Mouse (Mus musculus): ENCODE data around the gene Mfap4. TPM values are rescaled to one million over a fixed set of nuclear protein-coding genes. Genes with fewer than 3 reads are reported as not detected.

The Mfap4 gene
- polyA plus RNA-seq, 1 experiment = 12.0 TPM

DNA sequence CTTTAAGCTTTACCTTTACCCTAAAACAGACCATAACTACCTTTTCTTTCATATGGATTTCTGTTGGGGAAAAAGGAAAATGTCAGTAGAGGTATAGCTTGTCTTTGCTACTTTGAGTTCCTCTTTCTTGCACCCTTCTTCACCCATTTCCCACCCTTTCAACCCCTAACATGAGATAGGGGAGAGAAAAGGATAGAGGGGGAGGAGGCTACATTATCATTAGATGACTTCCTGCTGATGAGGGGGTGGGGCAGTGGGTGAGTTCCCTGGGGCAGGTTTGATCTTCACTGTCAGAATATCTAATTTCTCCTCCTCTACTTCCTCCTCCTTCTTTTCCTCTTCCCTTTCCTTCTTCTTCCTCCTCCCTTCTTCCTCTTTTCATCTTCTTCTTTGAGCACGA, 12.3 kb downstream of the Mfap4 start:
- Histone ChIP-seq H3K4me1 (ENCODE audit: control insufficient read depth, insufficient read depth, low read length) (peaks cover 5% of the 10 kb centered on the region; the same call in 1 of the 2 replicates), H3K36me3 (ENCODE audit: control insufficient read depth, insufficient read depth, low read length) (no peaks in the 10 kb centered on the region), H3K27ac (ENCODE audit: insufficient read depth, low read depth, low read length) (no peak overlapping the region), H3K27me3 (replicated peaks; ENCODE audit: control insufficient read depth, insufficient read depth, low read length) (no peaks in the 10 kb centered on the region), H3K4me3 (ENCODE audit: insufficient read depth, low read depth, low read length) (no peak overlapping the region)
- 79% methylated on average over 1 of the region's 1 CpGs for WGBS
- TF ChIP-seq POLR2A (IDR thresholded peaks at IDR 0.05; ENCODE audit: low read depth, low read length) (no peak), CTCF (conservative IDR thresholded peaks at IDR 0.05; ENCODE audit: insufficient read depth, insufficient read length, low read depth, low read length) (no peak)
- no peak for DNase-seq

DNA sequence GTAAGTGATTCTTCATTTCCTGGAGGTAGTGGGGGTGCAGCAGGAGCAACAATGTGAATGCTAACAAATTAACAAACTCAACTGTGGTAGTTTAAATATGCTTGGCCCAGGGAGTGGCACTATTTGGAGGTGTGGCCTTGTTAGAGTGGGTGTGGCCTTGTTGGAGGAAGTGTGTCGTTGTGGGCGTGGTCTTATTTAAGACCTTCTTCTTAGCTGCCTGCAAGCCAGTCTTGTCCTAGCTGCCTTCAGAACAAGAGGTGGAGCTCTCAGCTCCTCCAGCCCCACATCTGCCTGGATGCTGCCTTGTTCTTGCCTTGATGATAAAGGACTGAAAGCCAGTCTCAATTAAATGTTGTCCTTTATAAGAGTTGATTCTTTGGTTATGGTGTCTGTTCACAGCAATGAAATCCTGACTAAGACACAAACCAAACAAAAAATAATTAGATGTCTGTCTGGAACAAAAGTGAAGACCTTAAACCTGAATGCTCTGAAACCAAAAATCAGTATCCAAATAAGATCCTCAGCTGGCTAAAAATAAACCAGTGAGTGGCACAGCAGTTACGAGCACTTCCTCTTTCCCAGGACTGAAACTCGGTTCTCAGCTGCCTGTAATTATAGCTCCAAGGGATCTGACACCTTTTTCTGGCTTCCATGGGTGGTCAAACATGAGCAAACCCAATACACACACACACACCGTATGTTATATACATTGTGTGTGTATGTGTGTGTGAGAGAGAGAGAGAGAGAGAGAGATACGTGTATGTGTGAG, 13.7 kb downstream of the Mfap4 start:
- Histone ChIP-seq H3K4me3 (ENCODE audit: insufficient read depth, low read depth, low read length) (no peak overlapping the region), H3K36me3 (ENCODE audit: control insufficient read depth, insufficient read depth, low read length) (no peaks in the 10 kb centered on the region), H3K27ac (ENCODE audit: insufficient read depth, low read depth, low read length) (no peak overlapping the region), H3K4me1 (ENCODE audit: control insufficient read depth, insufficient read depth, low read length) (no peaks in the 10 kb centered on the region; the same call in 1 of the 2 replicates), H3K27me3 (replicated peaks; ENCODE audit: control insufficient read depth, insufficient read depth, low read length) (no peaks in the 10 kb centered on the region)
- 65% methylated on average over 6 of the region's 6 CpGs for WGBS
- no peak for DNase-seq
- TF ChIP-seq POLR2A (IDR thresholded peaks at IDR 0.05; ENCODE audit: low read depth, low read length) = no peak
- TF ChIP-seq CTCF (conservative IDR thresholded peaks at IDR 0.05; ENCODE audit: insufficient read depth, insufficient read length, low read depth, low read length) = no peak

- WGBS = 86% methylated on average over 8 of the region's 8 CpGs
- H3K4me1 ChIP-seq (ENCODE audit: control insufficient read depth, insufficient read depth, low read length) = no peaks in the 10 kb centered on the region
- DNase-seq = no peak
- H3K27ac ChIP-seq (ENCODE audit: insufficient read depth, low read depth, low read length) = no peak overlapping the region
- TF ChIP-seq POLR2A (IDR thresholded peaks at IDR 0.05; ENCODE audit: low read depth, low read length) = no peak
- no peak for TF ChIP-seq CTCF (conservative IDR thresholded peaks at IDR 0.05; ENCODE audit: insufficient read depth, insufficient read length, low read depth, low read length)
- H3K4me3 ChIP-seq (ENCODE audit: insufficient read depth, low read depth, low read length) = no peak overlapping the region
- no peaks in the 10 kb centered on the region for H3K27me3 ChIP-seq (replicated peaks; ENCODE audit: control insufficient read depth, insufficient read depth, low read length)
- no peaks in the 10 kb centered on the region for H3K36me3 ChIP-seq (ENCODE audit: control insufficient read depth, insufficient read depth, low read length)
These were observed 18.7 kb downstream of the Mfap4 start for GRCm38 (mm10) chr11:61503933-61504332.

- peak; percentile 99 for DNase-seq
- WGBS = under 1% methylated on average over 39 of the region's 39 CpGs
- Histone ChIP-seq H3K4me3 (ENCODE audit: insufficient read depth, low read depth, low read length) (peak within 1 kb of the TSS; percentile 68), H3K27me3 (replicated peaks; ENCODE audit: control insufficient read depth, insufficient read depth, low read length) (no peaks in the 10 kb centered on the region), H3K36me3 (ENCODE audit: control insufficient read depth, insufficient read depth, low read length) (no peaks in the 10 kb centered on the region), H3K27ac (ENCODE audit: insufficient read depth, low read depth, low read length) (peak within 1 kb of the TSS; percentile 90), H3K4me1 (ENCODE audit: control insufficient read depth, insufficient read depth, low read length) (no peaks in the 10 kb centered on the region)
- TF ChIP-seq POLR2A (IDR thresholded peaks at IDR 0.05; ENCODE audit: low read depth, low read length) (no peak), CTCF (conservative IDR thresholded peaks at IDR 0.05; ENCODE audit: insufficient read depth, insufficient read length, low read depth, low read length) (peak; percentile 98)
These were observed 19.6 kb downstream of the Mfap4 start, which contains the start of gene B9d1 for GRCm38 (mm10) chr11:61504713-61505257. Gene B9d1, plus strand, starts transcription at chr11:61505144.

DNA sequence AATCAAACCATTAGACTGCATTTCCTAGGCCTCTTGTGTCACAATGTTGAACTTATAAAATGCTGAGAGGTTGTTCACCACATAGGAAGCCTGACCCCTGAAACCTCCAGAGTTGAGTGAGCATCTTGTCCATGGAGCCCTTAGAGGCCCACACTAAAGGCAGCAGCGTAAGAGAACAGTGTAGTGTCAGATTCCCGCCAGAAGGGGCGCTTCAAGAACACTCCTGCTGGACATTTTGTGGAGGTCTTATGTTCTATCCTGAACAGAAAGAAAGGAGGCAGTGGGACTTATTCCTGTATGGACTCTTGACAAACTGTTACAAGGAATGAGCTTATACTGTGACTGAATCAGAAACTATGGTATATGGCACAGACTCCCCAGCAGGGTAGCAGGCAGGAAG, 29.7 kb downstream of the Mfap4 start:
- WGBS = 60% methylated on average over 3 of the region's 3 CpGs
- Histone ChIP-seq H3K27ac (ENCODE audit: insufficient read depth, low read depth, low read length) (no peak overlapping the region), H3K27me3 (replicated peaks; ENCODE audit: control insufficient read depth, insufficient read depth, low read length) (no peaks in the 10 kb centered on the region), H3K4me3 (ENCODE audit: insufficient read depth, low read depth, low read length) (no peak overlapping the region), H3K36me3 (ENCODE audit: control insufficient read depth, insufficient read depth, low read length) (no peaks in the 10 kb centered on the region; the same call in 1 of the 2 replicates), H3K4me1 (ENCODE audit: control insufficient read depth, insufficient read depth, low read length) (no peaks in the 10 kb centered on the region)
- TF ChIP-seq CTCF (conservative IDR thresholded peaks at IDR 0.05; ENCODE audit: insufficient read depth, insufficient read length, low read depth, low read length) (peak; percentile 47), POLR2A (IDR thresholded peaks at IDR 0.05; ENCODE audit: low read depth, low read length) (no peak)
- DNase-seq = peak; percentile 57

- no peak for DNase-seq
- Histone ChIP-seq H3K4me1 (ENCODE audit: control insufficient read depth, insufficient read depth, low read length) (no peaks in the 10 kb centered on the region), H3K4me3 (ENCODE audit: insufficient read depth, low read depth, low read length) (no peak overlapping the region), H3K27me3 (replicated peaks; ENCODE audit: control insufficient read depth, insufficient read depth, low read length) (no peaks in the 10 kb centered on the region), H3K27ac (ENCODE audit: insufficient read depth, low read depth, low read length) (no peak overlapping the region), H3K36me3 (ENCODE audit: control insufficient read depth, insufficient read depth, low read length) (no peaks in the 10 kb centered on the region; the same call in none of the 2 replicates)
- 50% methylated on average over 1 of the region's 1 CpGs for WGBS
- no peak for TF ChIP-seq CTCF (conservative IDR thresholded peaks at IDR 0.05; ENCODE audit: insufficient read depth, insufficient read length, low read depth, low read length)
- TF ChIP-seq POLR2A (IDR thresholded peaks at IDR 0.05; ENCODE audit: low read depth, low read length) = no peak
These were observed 32.7 kb downstream of the Mfap4 start for GRCm38 (mm10) chr11:61517971-61518370.

DNA sequence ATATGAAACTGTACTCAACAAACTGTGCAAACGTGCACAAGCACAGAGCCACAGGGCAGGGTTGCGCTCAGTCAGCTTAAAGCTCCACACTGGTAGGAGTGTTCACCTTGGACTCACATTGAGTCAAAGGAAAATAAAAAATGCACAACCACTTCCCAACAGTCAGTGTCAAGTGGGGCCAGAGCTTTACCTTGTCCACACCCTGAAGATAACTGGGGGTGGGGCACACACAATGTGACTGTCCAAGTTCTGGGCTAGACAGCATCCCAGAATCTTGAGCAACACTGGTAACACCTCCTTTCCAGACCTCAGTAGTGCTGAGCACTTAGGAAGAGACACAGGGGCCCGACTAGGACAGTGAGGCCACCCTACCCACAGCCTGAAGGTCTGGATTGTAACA, 33.6 kb downstream of the Mfap4 start:
- Histone ChIP-seq H3K27me3 (replicated peaks; ENCODE audit: control insufficient read depth, insufficient read depth, low read length) (no peaks in the 10 kb centered on the region), H3K4me3 (ENCODE audit: insufficient read depth, low read depth, low read length) (no peak overlapping the region), H3K4me1 (ENCODE audit: control insufficient read depth, insufficient read depth, low read length) (no peaks in the 10 kb centered on the region), H3K27ac (ENCODE audit: insufficient read depth, low read depth, low read length) (no peak overlapping the region), H3K36me3 (ENCODE audit: control insufficient read depth, insufficient read depth, low read length) (no peaks in the 10 kb centered on the region; the same call in none of the 2 replicates)
- no peak for DNase-seq
- TF ChIP-seq CTCF (conservative IDR thresholded peaks at IDR 0.05; ENCODE audit: insufficient read depth, insufficient read length, low read depth, low read length) = no peak
- no peak for TF ChIP-seq POLR2A (IDR thresholded peaks at IDR 0.05; ENCODE audit: low read depth, low read length)
- WGBS = 75% methylated on average over 3 of the region's 3 CpGs

Measured in kidney, adult 2 months (tissue).